Mouse (Mus musculus) monocyte, adult 5-6 weeks (primary cell): ENCODE results near the gene Cnr2. TPM values are rescaled to one million over a fixed set of nuclear protein-coding genes. Genes with fewer than 3 reads are reported as not detected.

Experiments used
- total RNA-seq: library from RNA; stranded (forward); fragments of 200-1000, 200-491, 200-594 nt; gene quantifications from 3 replicates; pipeline ENCODE4 v1.2.3, GENCODE M21; 2017

Gene Cnr2
- total RNA-seq, 1 experiment from 2014 or later: 19.9 TPM

Other genes with a start within 250 kb of the Cnr2 start
- 0.53 TPM in 1 of 3 replicates, not detected in the others for gene Ifnlr1, start 209.1 kb upstream of the Cnr2 start, total RNA-seq
- gene Il22ra1, start 167.2 kb upstream of the Cnr2 start, total RNA-seq: not detected in 3 replicates
- not detected in 3 replicates for gene Myom3, start 135.7 kb upstream of the Cnr2 start, total RNA-seq
- 233 to 426 TPM (median 303 TPM) in 3 replicates for gene Srsf10, start 39.6 kb upstream of the Cnr2 start, total RNA-seq
- gene Pnrc2, start 21.5 kb upstream of the Cnr2 start, total RNA-seq: 342 to 380 TPM (median 364 TPM) in 3 replicates
- gene Fuca1, start 25.3 kb downstream of the Cnr2 start, total RNA-seq: 180 to 259 TPM (median 226 TPM) in 3 replicates
- 56.8 to 67.9 TPM (median 60.9 TPM) in 3 replicates for gene Hmgcl, start 51.1 kb downstream of the Cnr2 start, total RNA-seq
- 1.5 to 3.7 TPM (median 2.7 TPM) in 3 replicates for gene Gale, start 68.3 kb downstream of the Cnr2 start, total RNA-seq
- 28.2 to 39.4 TPM (median 36.0 TPM) in 3 replicates for gene Lypla2, start 77.2 kb downstream of the Cnr2 start, total RNA-seq
- gene Pithd1, start 91.9 kb downstream of the Cnr2 start, total RNA-seq: 33.5 to 49.4 TPM (median 35.4 TPM) in 3 replicates
- gene Eloa, start 126.4 kb downstream of the Cnr2 start, total RNA-seq: 58.0 to 71.9 TPM (median 68.5 TPM) in 3 replicates
- 392 to 636 TPM (median 589 TPM) in 3 replicates for gene Rpl11, start 158.0 kb downstream of the Cnr2 start, total RNA-seq
- gene Id3, start 248.1 kb downstream of the Cnr2 start, total RNA-seq: 4.9 to 16.7 TPM (median 8.5 TPM) in 3 replicates